Mouse (Mus musculus): ENCODE data around the gene Ms4a6b. TPM values are rescaled to one million over a fixed set of nuclear protein-coding genes. Genes with fewer than 3 reads are reported as not detected.
"Not testable (repeated sequence)": the region's sequence is repeated elsewhere in the genome, so short reads cannot be mapped to it uniquely, and the experiment has no call there.

Gene Ms4a6b
- total RNA-seq, 2 experiments from 2014 or later: 1.8 to 2.2 TPM

DNA sequence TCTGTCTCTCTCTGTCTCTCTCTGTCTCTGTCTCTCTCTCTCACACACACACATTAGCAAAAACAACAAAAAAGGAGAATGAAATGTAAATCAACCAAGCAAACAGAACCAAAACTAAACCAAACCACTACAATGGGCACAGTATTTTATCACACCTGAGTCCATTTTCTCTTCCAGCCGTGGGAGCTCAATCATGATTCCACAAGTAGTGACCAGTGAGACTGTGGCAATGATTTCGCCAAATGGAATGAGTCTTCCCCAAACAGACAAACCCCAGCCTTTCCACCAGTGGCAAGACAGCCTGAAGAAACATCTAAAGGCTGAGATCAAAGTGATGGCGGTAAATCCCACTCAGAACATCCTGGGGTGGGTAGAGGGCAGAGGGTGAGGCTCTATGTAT, 3.8 kb downstream of the Ms4a6b start:
- intact Hi-C loops (cut with DNase I): no loop called here

DNA sequence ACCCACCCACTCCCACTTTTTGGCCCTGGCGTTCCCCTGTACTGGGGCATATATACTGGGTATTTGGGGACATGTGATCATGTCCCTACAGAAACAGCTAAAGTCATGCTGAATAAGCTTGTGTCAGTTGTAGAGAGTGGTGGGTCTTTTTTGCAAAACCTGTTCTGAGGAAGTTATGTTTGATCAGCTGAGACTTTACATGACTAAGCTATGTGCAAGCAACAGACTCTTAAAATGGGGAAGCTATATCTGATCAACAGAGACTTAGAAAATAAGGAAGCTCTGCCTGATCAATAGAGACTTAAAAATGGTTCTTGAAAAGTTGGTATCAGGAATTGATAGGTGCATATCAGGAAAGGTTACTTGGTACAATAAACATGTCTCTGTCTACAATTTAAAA, 17.1 kb downstream of the Ms4a6b start:
- no peak for DNase-seq
- intact Hi-C loops (cut with DNase I): no loop called here

More for the DNA sequence above, 3.8 kb downstream of the Ms4a6b start:
- no peak for DNase-seq

GRCm38 (mm10) chr19:11533888-11534445, 17.7 kb downstream of the Ms4a6b start:
- intact Hi-C loops (cut with DNase I): no loop called here

DNA sequence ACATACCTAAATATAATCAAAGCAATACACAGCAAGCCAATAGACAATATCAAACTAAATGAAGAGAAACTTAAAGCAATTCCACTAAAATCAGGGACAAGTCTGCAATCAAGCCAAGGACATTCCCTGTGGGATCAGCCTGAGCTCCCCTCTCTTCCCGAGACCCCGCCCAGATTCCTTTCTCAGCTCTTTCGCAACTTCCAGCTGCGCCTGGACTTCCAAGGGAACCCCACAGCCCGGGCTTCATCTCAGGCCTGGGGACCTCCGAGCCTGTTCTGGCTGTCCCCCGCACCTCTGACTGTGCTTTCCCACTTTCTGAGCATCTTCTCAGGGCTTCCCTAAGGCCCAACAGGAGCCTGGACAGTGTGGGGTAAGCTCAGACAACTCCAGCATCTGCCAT, 20.3 kb downstream of the Ms4a6b start, which contains the start of gene Ms4a4d:
Gene Ms4a4d, plus strand, starts transcription at position 209 of the 400 bp plus-strand sequence.
- intact Hi-C loops (cut with DNase I): no loop called here
- DNase-seq: peak; percentile 29 to 67

More at GRCm38 (mm10) chr19:11533888-11534445, 17.7 kb downstream of the Ms4a6b start:
- peak; percentile 28 to 43 for DNase-seq

DNA sequence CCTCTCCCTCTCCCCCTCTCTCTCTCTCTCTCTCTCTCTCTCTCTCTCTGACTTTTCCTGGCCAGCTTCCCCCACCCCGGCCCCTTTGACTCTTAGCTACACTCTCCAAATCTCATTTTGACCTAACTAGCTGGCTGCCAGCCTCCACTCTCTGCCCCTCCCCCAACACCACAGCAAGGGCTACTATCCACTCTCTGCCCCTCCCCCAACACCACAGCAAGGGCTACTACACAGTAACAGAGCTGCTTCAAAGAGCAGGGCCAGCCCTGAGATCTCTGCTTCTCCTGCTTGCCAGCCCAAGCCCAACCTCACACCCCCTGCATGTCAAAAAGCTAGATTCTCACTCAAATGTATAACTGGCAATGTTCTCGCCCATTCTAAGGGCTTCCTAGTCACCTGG, 21.0 kb downstream of the Ms4a6b start:
- peak in 1 of 2 experiments; percentile 29 for DNase-seq

GRCm38 (mm10) chr19:11540166-11540821, 24.0 kb downstream of the Ms4a6b start:
- intact Hi-C loops (cut with DNase I); DNase-seq: not testable (repeated sequence)

More for the DNA sequence above, 21.0 kb downstream of the Ms4a6b start:
- intact Hi-C loops (cut with DNase I): no loop called here

GRCm38 (mm10) chr19:11544383-11544782, 28.1 kb downstream of the Ms4a6b start:
- not testable (repeated sequence) for DNase-seq

GRCm38 (mm10) chr19:11547911-11548310, 31.6 kb downstream of the Ms4a6b start:
- no peak for DNase-seq

More at GRCm38 (mm10) chr19:11544383-11544782, 28.1 kb downstream of the Ms4a6b start:
- intact Hi-C loops (cut with DNase I): not testable (repeated sequence)

GRCm38 (mm10) chr19:11554726-11555125, 38.4 kb downstream of the Ms4a6b start:
- intact Hi-C loops (cut with DNase I): no loop called here
- no peak for DNase-seq

More at GRCm38 (mm10) chr19:11547911-11548310, 31.6 kb downstream of the Ms4a6b start:
- intact Hi-C loops (cut with DNase I): loop anchor here (2.0 kb wide), 1 partner anchor 47 kb away; no protein-coding TSS in a partner anchor

- DNase-seq; intact Hi-C loops (cut with DNase I): not testable (repeated sequence)
These were observed 43.2 kb downstream of the Ms4a6b start for GRCm38 (mm10) chr19:11559560-11559959.

DNA sequence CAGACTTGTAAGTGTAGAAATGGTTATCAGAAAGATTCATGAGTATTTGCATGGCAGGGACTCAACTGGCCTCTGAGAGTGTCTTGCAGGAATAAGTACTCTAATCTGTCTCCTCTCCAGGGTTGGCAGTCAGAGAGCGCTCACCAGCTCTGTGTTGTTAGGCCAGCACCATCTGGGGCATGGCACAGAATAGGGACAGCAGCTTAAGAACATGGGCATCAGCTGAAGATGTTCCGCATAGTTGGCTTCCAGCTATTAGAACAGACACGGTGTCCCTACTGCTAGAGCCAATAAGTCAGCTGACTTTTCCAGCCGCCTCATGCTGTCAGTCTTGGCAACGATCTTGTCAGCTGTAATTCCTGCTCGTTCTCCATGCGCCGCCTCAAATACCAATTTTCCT, 58.7 kb downstream of the Ms4a6b start:
- intact Hi-C loops (cut with DNase I): no loop called here
- no peak for DNase-seq

Other genes starting within 250 kb of the Ms4a6b start
- not detected for gene Ms4a5, start 232.6 kb upstream of the Ms4a6b start, total RNA-seq (2021)
- gene Ms4a14, start 202.1 kb upstream of the Ms4a6b start, total RNA-seq (2021): under 1 TPM in 1 of 2 experiments, not detected in 1; 0.05 TPM
- under 1 TPM; 0.25 to 0.33 TPM for gene Ms4a7, start 180.4 kb upstream of the Ms4a6b start, total RNA-seq (2021)
- gene Ms4a4a, start 141.0 kb upstream of the Ms4a6b start, total RNA-seq (2021): 1 to 10 TPM; 2.0 to 3.5 TPM
- under 1 TPM in 1 of 2 experiments, not detected in 1; 0.35 TPM for gene Ms4a4c, start 111.7 kb upstream of the Ms4a6b start, total RNA-seq (2021)
- not detected for gene Ms4a4b, start 73.0 kb upstream of the Ms4a6b start, total RNA-seq (2021)
- gene Ms4a6c, start 47.1 kb upstream of the Ms4a6b start, total RNA-seq (2021): 1 to 10 TPM; 1.3 to 2.3 TPM
- gene Gm8369, start 30.6 kb upstream of the Ms4a6b start, total RNA-seq (2021): under 1 TPM in 1 of 2 experiments, not detected in 1; 0.39 TPM
- 1 to 10 TPM; 4.0 to 4.6 TPM for gene Ms4a4d, start 20.3 kb downstream of the Ms4a6b start, total RNA-seq (2021)
- 1 to 10 TPM in 1 of 2 experiments, under 1 TPM in 1; 0.84 to 1.4 TPM for gene Ms4a6d, start 88.3 kb downstream of the Ms4a6b start, total RNA-seq (2021)
- under 1 TPM in 1 of 2 experiments, not detected in 1; 0.32 TPM for gene Ms4a2, start 107.2 kb downstream of the Ms4a6b start, total RNA-seq (2021)
- not detected for gene Ms4a3, start 124.3 kb downstream of the Ms4a6b start, total RNA-seq (2021)
- not detected for gene Oosp2, start 144.0 kb downstream of the Ms4a6b start, total RNA-seq (2021)
- not detected for gene Oosp1, start 174.6 kb downstream of the Ms4a6b start, total RNA-seq (2021)
- not detected for gene Oosp3, start 180.5 kb downstream of the Ms4a6b start, total RNA-seq (2021)
- not detected for gene Gif, start 231.0 kb downstream of the Ms4a6b start, total RNA-seq (2021)

Measured in gastrocnemius, postnatal 36 days (tissue).